11 mouse cellular contexts compared by ENCODE assay signal in the genomic region with DNA sequence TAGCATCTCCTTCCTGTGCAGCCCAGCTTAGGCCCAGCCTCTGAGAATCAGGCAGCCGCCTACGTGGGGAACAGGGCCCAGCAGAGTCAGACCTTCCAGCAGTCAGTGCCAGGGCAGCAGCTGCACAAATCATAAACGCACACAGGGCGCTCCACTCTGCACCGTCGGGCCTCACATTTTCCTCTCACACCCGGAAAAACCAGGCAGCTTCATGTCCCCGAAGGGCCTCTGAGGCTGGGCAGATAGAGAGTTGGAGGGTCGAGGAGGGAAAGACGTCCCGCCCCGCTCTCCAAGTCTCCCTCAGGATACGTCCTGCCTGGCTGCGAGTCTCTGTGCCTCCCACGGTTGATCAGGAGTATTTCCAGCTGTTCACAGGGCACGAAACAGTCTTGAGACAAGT. TPM values are rescaled to one million over a fixed set of nuclear protein-coding genes. Genes with fewer than 3 reads are reported as not detected.
DNase-seq lines count a peak whose midpoint lies in the region; ATAC-seq lines count a peak whose summit lies in the region.
"Had no signal": no experiment of that assay in that cellular context is flagged by ENCODE, and none has a peak within 500 bp of the region (broad histone marks: within the 10 kb centered on the region; RNA-seq: fewer than 3 reads in every experiment).

No protein-coding gene starts in this region.

- DNase-seq in forebrain, embryonic 10.5 days (ENCODE audit: extremely low spot score, low spot score): no peak
- peak; percentile 35 for DNase-seq in urinary bladder, postnatal 25 days (ENCODE audit: low spot score)
- no peak for DNase-seq in urinary bladder, postnatal 10 days (ENCODE audit: low spot score)
- no peak for DNase-seq in limb, embryonic 10.5 days (ENCODE audit: low spot score)
- DNase-seq in thymus, postnatal 4 days: no peak
- no peak for DNase-seq in embryo, embryonic 11 days
- DNase-seq in Muller cell, postnatal 12 days (ENCODE audit: inconsistent ontology term): no peak
- DNase-seq: right cerebral cortex, adult 18-20 months; thymus, postnatal 36 days had no signal

- no peaks in the 10 kb centered on the region for H3K9me3 ChIP-seq in forebrain, embryonic 10.5 days
- no peaks in the 10 kb centered on the region for H3K9me3 ChIP-seq in forebrain, embryonic 13.5 days (replicated peaks)
- no peaks in the 10 kb centered on the region for H3K9me3 ChIP-seq in limb, embryonic 10.5 days (replicated peaks)

- peaks cover 4% of the 10 kb centered on the region for H3K4me1 ChIP-seq in forebrain, embryonic 10.5 days
- no peaks in the 10 kb centered on the region for H3K4me1 ChIP-seq in forebrain, embryonic 13.5 days
- peaks cover 40% of the 10 kb centered on the region for H3K4me1 ChIP-seq in limb, embryonic 10.5 days

- H3K4me2 ChIP-seq in forebrain, embryonic 13.5 days: no peak overlapping the region

- peaks cover 1% of the 10 kb centered on the region; the same call in 1 of the 2 replicates for H3K36me3 ChIP-seq in forebrain, embryonic 10.5 days (replicated peaks)
- H3K36me3 ChIP-seq in forebrain, embryonic 13.5 days (ENCODE audit: poor library complexity, severe bottlenecking): no peaks in the 10 kb centered on the region
- H3K36me3 ChIP-seq in limb, embryonic 10.5 days: peaks cover 27% of the 10 kb centered on the region

- H3K4me3 ChIP-seq in forebrain, embryonic 10.5 days: no peak overlapping the region
- no peak overlapping the region for H3K4me3 ChIP-seq in forebrain, embryonic 13.5 days
- H3K4me3 ChIP-seq in limb, embryonic 10.5 days: no peak overlapping the region

- peak overlapping the region; percentile 1; the same call in 1 of the 2 replicates for H3K27ac ChIP-seq in forebrain, embryonic 10.5 days
- H3K27ac ChIP-seq in forebrain, embryonic 13.5 days: no peak overlapping the region
- H3K27ac ChIP-seq in limb, embryonic 10.5 days: 0 out of 2 replicates have a peak overlapping the region, but pooled peaks have one; percentile 33

- no peak for ATAC-seq in forebrain, embryonic 13.5 days

- 88% methylated on average over 16 of the region's 16 CpGs for WGBS in forebrain, embryonic 10.5 days
- 87% methylated on average over 16 of the region's 16 CpGs for WGBS in forebrain, embryonic 13.5 days
- 84% methylated on average over 16 of the region's 16 CpGs for WGBS in limb, embryonic 10.5 days

- H3K27me3 ChIP-seq in forebrain, embryonic 10.5 days (ENCODE audit: poor library complexity, severe bottlenecking): no peaks in the 10 kb centered on the region
- no peaks in the 10 kb centered on the region for H3K27me3 ChIP-seq in forebrain, embryonic 13.5 days
- H3K27me3 ChIP-seq in limb, embryonic 10.5 days (ENCODE audit: low read depth, poor library complexity, severe bottlenecking): no peaks in the 10 kb centered on the region

- H3K9ac ChIP-seq in forebrain, embryonic 13.5 days: no peak overlapping the region

RNA-seq across cellular contexts. Expression of a gene that starts 35.6 kb away (rescaled TPM):
- 84.7 and 89.1 TPM in 2 replicates for polyA plus RNA-seq in forebrain, embryonic 10.5 days (2016; fragmentation: Nextera tagmentation; extraction: Ambion mirVana)
- 69.1 and 69.9 TPM in 2 replicates for polyA plus RNA-seq in forebrain, embryonic 13.5 days (2015; fragmentation: Nextera tagmentation; extraction: Ambion mirVana)
- 80.3 and 81.8 TPM in 2 replicates for polyA plus RNA-seq in limb, embryonic 10.5 days (2016; fragmentation: Nextera tagmentation; extraction: Ambion mirVana)

RNA-seq across cellular contexts. Expression of a gene that starts 35.7 kb away (rescaled TPM):
- 31.0 and 33.0 TPM in 2 replicates for polyA plus RNA-seq in forebrain, embryonic 10.5 days (2016; fragmentation: Nextera tagmentation; extraction: Ambion mirVana)
- 33.6 and 36.1 TPM in 2 replicates for polyA plus RNA-seq in forebrain, embryonic 13.5 days (2015; fragmentation: Nextera tagmentation; extraction: Ambion mirVana)
- polyA plus RNA-seq in limb, embryonic 10.5 days (2016; fragmentation: Nextera tagmentation; extraction: Ambion mirVana): 33.1 and 41.4 TPM in 2 replicates

RNA-seq across cellular contexts. Expression of a gene that starts 39.6 kb away (rescaled TPM):
- 6.1 and 8.8 TPM in 2 replicates for polyA plus RNA-seq in forebrain, embryonic 10.5 days (2016; fragmentation: Nextera tagmentation; extraction: Ambion mirVana)
- polyA plus RNA-seq in forebrain, embryonic 13.5 days (2015; fragmentation: Nextera tagmentation; extraction: Ambion mirVana): 1.4 and 2.0 TPM in 2 replicates
- 10.7 and 11.8 TPM in 2 replicates for polyA plus RNA-seq in limb, embryonic 10.5 days (2016; fragmentation: Nextera tagmentation; extraction: Ambion mirVana)

RNA-seq across cellular contexts. Expression of a gene that starts 51.0 kb away (rescaled TPM):
- polyA plus RNA-seq in forebrain, embryonic 10.5 days (2016; fragmentation: Nextera tagmentation; extraction: Ambion mirVana): 0.18 and 0.22 TPM in 2 replicates
- 0.10 TPM in 1 of 2 replicates, not detected in the other for polyA plus RNA-seq in forebrain, embryonic 13.5 days (2015; fragmentation: Nextera tagmentation; extraction: Ambion mirVana)
- polyA plus RNA-seq in limb, embryonic 10.5 days (2016; fragmentation: Nextera tagmentation; extraction: Ambion mirVana): not detected in 2 replicates
- polyA plus RNA-seq: hindbrain, embryonic 11.5 days had no signal

RNA-seq across cellular contexts. Expression of a gene that starts 56.3 kb away (rescaled TPM):
- polyA plus RNA-seq in forebrain, embryonic 10.5 days (2016; fragmentation: Nextera tagmentation; extraction: Ambion mirVana): 73.2 and 79.8 TPM in 2 replicates
- polyA plus RNA-seq in forebrain, embryonic 13.5 days (2015; fragmentation: Nextera tagmentation; extraction: Ambion mirVana): 29.1 and 32.3 TPM in 2 replicates
- 68.9 and 75.6 TPM in 2 replicates for polyA plus RNA-seq in limb, embryonic 10.5 days (2016; fragmentation: Nextera tagmentation; extraction: Ambion mirVana)
